Mouse (Mus musculus): ENCODE data around the gene Gm21488.
"Not testable (repeated sequence)": the region's sequence is repeated elsewhere in the genome, so short reads cannot be mapped to it uniquely, and the experiment has no call there.

Gm21488 gene

DNA sequence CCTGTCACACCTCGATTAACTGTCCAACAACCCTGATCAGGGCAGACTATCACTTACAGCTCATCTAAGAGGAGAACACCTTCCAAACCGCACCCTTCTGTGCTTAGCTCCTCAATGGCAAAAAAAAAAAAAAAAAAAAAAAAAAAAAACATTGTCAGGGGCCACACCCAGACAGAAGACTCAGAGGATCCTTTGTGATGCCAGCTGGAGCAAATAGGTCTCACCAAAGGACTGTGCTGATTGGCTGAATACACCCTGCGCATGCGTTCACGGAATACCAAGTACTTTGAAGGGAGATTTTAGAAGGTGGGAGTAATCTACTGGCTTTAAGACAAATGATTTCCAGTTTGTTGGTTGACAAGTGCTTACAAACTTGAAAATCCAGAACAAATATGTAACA lies at the start of gene Gm21488:
Gm21488 (minus strand) TSS at position 101 of the 400 bp plus-strand sequence.
- not testable (repeated sequence) for DNase-seq (ENCODE audit: low spot score)

Data from embryo, embryonic 10 days (tissue).